Mouse (Mus musculus) midbrain, postnatal 0 days (tissue): ENCODE data around the gene Xiap. TPM values are rescaled to one million over a fixed set of nuclear protein-coding genes. Genes with fewer than 3 reads are reported as not detected.

ENCODE experiments used
- ATAC-seq: fragments of 200-750 bp; cut with Nextera tagmentation; 2 replicates; pipeline ENCODE4 v1.8.0; 2017; ENCODE audit warnings: moderate number of reproducible peaks, mild to moderate bottlenecking, moderate TSS enrichment, moderate library complexity; ENCODE audit not compliant: low FRiP score
- DNase-seq: peaks from one replicate; pipeline ENCODE4 v3.0.0-alpha.2; 2015; ENCODE audit warnings: low spot score
- H3K27ac ChIP-seq: fragments of 300-500 bp; sonication (generic); 2 replicates; pipeline ENCODE4 v1.5.1; 2014; ENCODE audit warnings: low read depth, mild to moderate bottlenecking, low read length, mixed read lengths
- H3K27me3 ChIP-seq: fragments of 300-500 bp; sonication (generic); 2 replicates; pipeline ENCODE4 v1.6.1; 2014; ENCODE audit warnings: low read length, control low read depth, mixed read lengths; ENCODE audit not compliant: insufficient read depth
- H3K36me3 ChIP-seq: fragments of 300-500 bp; sonication (generic); 2 replicates; pipeline ENCODE4 v1.6.1; 2014; ENCODE audit warnings: low read length, control low read depth, mixed read lengths; ENCODE audit not compliant: insufficient read depth
- H3K4me1 ChIP-seq: fragments of 300-500 bp; sonication (generic); 2 replicates; pipeline ENCODE4 v1.6.1; 2014; ENCODE audit warnings: mild to moderate bottlenecking, control low read depth, antibody characterized with exemption, low read length, mixed read lengths; ENCODE audit not compliant: insufficient read depth
- H3K4me2 ChIP-seq: fragments of 300-500 bp; sonication (generic); 2 replicates; pipeline ENCODE4 v1.6.1; 2014; ENCODE audit warnings: low read depth, mild to moderate bottlenecking, low read length, mixed read lengths; ENCODE audit not compliant: poor library complexity, severe bottlenecking
- H3K4me3 ChIP-seq: fragments of 300-500 bp; sonication (generic); 2 replicates; pipeline ENCODE4 v1.5.1; 2014; ENCODE audit warnings: low read depth, mild to moderate bottlenecking, low read length, moderate library complexity
- H3K9ac ChIP-seq: fragments of 300-500 bp; sonication (generic); replicated peaks from 2 replicates; pipeline ENCODE4 v1.6.1; 2014; ENCODE audit warnings: mild to moderate bottlenecking, low read length, moderate library complexity, mixed read lengths; ENCODE audit not compliant: poor library complexity, severe bottlenecking
- H3K9me3 ChIP-seq: fragments of 300-500 bp; sonication (generic); 2 replicates; pipeline ENCODE4 v1.6.1; 2016; ENCODE audit warnings: low read length, control low read depth
- CTCF ChIP-seq: IDR thresholded peaks from 2 replicates; pipeline ENCODE4 v1.5.1; 2016; ENCODE audit warnings: antibody characterized with exemption, mild to moderate bottlenecking
- WGBS: fragments of 180-500 bp; shearing (Covaris S2); extraction: QIAGEN DNeasy Blood & Tissue Kit; methylation state at CpG from one replicate; pipeline ENCODE4 v1.1.7; 2014; 5-methylcytosine and 5-hydroxymethylcytosine counted together
- polyA plus RNA-seq: library from polyadenylated mRNA; unstranded; fragments of >200 nt; fragmentation: Nextera tagmentation; extraction: Ambion mirVana; gene quantifications from 2 replicates; pipeline ENCODE4 v1.2.1, GENCODE M21; 2015
- total RNA-seq: library from RNA; depleted of rRNA; stranded (reverse); fragments of >200 nt; gene quantifications from 2 replicates; pipeline ENCODE4 v1.2.3, GENCODE M21; 2014

The Xiap gene
- total and polyA plus RNA-seq, 2 experiments from 2014 or later, result 11.8 to 28.2 TPM

- Histone ChIP-seq H3K4me1 (no peaks in the 10 kb centered on the region), H3K4me3 (no peak overlapping the region), H3K9ac (no peak overlapping the region), H3K27me3 (no peaks in the 10 kb centered on the region), H3K4me2 (no peak overlapping the region), H3K36me3 (no peaks in the 10 kb centered on the region), H3K27ac (no peak overlapping the region), H3K9me3 (no peaks in the 10 kb centered on the region)
- DNase-seq, result peak; percentile 64
- TF ChIP-seq CTCF, result peak; percentile 79
- WGBS, result 36% methylated on average over 8 of the region's 8 CpGs
- peak; percentile 49; the same call in 1 of the 2 replicates for ATAC-seq
These were observed 26.3 kb upstream of the Xiap start for GRCm38 (mm10) chrX:42033111-42033693.

DNA sequence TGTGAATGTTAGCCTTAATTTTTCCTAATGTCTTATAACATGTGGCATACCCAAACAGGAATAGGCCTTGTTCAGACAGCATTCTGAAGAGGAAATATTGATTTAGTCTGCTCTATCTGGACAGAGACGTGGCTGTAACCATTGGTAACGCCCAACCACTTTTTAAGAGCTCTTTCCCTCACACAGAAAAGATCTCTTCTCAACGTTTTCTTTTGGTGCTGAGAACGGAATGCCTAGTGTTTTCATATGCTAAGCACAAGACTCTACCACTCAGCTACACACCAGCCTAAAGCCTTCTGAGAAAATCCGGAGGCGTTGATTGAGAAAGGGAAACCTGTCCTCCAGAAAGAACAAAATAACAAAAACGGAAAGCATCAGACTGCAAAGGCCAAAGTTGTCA, 25.6 kb upstream of the Xiap start:
- whole genome bisulfite sequencing, result 40% methylated on average over 7 of the region's 7 CpGs
- DNase-seq, result no peak
- no peak for ATAC-seq

GRCm38 (mm10) chrX:42039481-42039880, 20.0 kb upstream of the Xiap start:
- H3K4me2 ChIP-seq, result no peak overlapping the region
- no peak overlapping the region for H3K9ac ChIP-seq
- H3K36me3 ChIP-seq, result no peaks in the 10 kb centered on the region
- no peaks in the 10 kb centered on the region for H3K4me1 ChIP-seq
- no peaks in the 10 kb centered on the region for H3K27me3 ChIP-seq
- no peak overlapping the region for H3K4me3 ChIP-seq
- no peak overlapping the region for H3K27ac ChIP-seq
- ATAC-seq (no peak), DNase-seq (no peak)
- TF ChIP-seq CTCF, result peak; percentile 7; the same call in 1 of the 2 replicates
- H3K9me3 ChIP-seq, result no peaks in the 10 kb centered on the region
- 70% methylated on average over 5 of the region's 6 CpGs for WGBS

More for the DNA sequence above, 25.6 kb upstream of the Xiap start:
- H3K4me2 ChIP-seq, result no peak overlapping the region
- no peaks in the 10 kb centered on the region for H3K27me3 ChIP-seq
- no peak overlapping the region for H3K27ac ChIP-seq
- H3K9ac ChIP-seq, result no peak overlapping the region
- no peaks in the 10 kb centered on the region for H3K36me3 ChIP-seq
- TF ChIP-seq CTCF, result no peak
- H3K4me1 ChIP-seq, result no peaks in the 10 kb centered on the region
- no peaks in the 10 kb centered on the region for H3K9me3 ChIP-seq
- no peak overlapping the region for H3K4me3 ChIP-seq

DNA sequence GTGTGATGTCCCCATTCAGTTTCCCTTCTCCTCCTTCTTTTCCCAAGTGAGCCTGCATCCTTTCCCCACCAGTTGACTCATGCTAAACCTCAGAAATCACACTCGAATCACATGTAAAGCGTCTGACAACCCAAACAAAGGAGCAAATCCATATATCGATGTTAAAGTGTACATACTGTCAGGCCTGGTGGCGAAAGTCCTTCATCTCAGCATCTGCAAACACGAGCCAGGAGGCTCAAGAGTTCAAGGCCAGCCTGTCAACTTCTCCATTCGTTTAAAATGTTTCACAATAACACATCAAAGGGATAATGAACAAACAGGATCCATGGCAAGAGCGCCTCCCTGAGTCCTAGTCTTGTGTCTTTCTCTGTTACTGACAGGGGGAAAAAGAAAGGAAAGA, 14.5 kb upstream of the Xiap start:
- H3K9me3 ChIP-seq, result no peaks in the 10 kb centered on the region
- no peaks in the 10 kb centered on the region for H3K4me1 ChIP-seq
- 83% methylated on average over 7 of the region's 7 CpGs for WGBS
- no peak for TF ChIP-seq CTCF
- no peaks in the 10 kb centered on the region for H3K27me3 ChIP-seq
- no peak for DNase-seq
- H3K4me3 ChIP-seq, result no peak overlapping the region
- no peak overlapping the region for H3K4me2 ChIP-seq
- H3K27ac ChIP-seq, result no peak overlapping the region
- no peak for ATAC-seq
- H3K9ac ChIP-seq, result no peak overlapping the region
- no peaks in the 10 kb centered on the region for H3K36me3 ChIP-seq

- Histone ChIP-seq H3K36me3 (no peaks in the 10 kb centered on the region), H3K4me1 (no peaks in the 10 kb centered on the region), H3K27ac (no peak overlapping the region), H3K9ac (no peak overlapping the region), H3K4me3 (no peak overlapping the region), H3K4me2 (no peak overlapping the region), H3K27me3 (no peaks in the 10 kb centered on the region), H3K9me3 (no peaks in the 10 kb centered on the region)
- ATAC-seq, result no peak
- DNase-seq, result no peak
- no peak for TF ChIP-seq CTCF
- 84% methylated on average over 5 of the region's 5 CpGs for WGBS
These were observed 8.5 kb upstream of the Xiap start for GRCm38 (mm10) chrX:42050652-42051643.

DNA sequence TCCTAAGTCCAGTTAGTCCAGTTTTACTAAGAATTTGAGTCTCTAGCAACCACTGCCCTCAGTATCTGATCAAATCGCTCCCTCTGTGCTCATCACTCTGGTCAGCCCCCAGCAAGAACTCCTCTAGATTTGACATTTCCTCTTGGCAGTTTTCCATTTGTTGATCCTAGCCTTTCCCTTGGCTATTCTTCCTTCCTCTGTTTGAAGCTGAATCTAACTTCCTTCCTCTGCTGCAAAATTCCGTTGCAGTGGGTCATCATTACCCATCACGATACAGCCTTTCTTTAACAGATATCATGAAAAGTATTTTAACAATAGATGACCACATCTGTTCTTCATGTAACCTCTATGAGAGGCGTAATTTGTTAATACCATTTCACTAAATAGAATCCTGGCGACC, 2.5 kb upstream of the Xiap start:
- Histone ChIP-seq H3K36me3 (no peaks in the 10 kb centered on the region), H3K9me3 (no peaks in the 10 kb centered on the region), H3K27ac (no peak overlapping the region), H3K27me3 (no peaks in the 10 kb centered on the region), H3K4me1 (no peaks in the 10 kb centered on the region), H3K9ac (no peak overlapping the region), H3K4me2 (no peak overlapping the region), H3K4me3 (no peak overlapping the region)
- WGBS, result 79% methylated on average over 5 of the region's 5 CpGs
- ATAC-seq (no peak), DNase-seq (no peak)
- TF ChIP-seq CTCF, result no peak
